Mouse (Mus musculus) left cerebral cortex, postnatal 14 days (tissue): ENCODE results near the gene Cib2. TPM values are rescaled to one million over a fixed set of nuclear protein-coding genes. Genes with fewer than 3 reads are reported as not detected.

Source experiments
- DNase-seq, 2 experiments: peaks; one replicate each; pipeline ENCODE4 v3.0.0; 2021 to 2022; ENCODE audit warnings: low spot score in 2 of 2, mixed read lengths in 1 of 2
- intact Hi-C: fragments of 180-260 bp; cut with DNase I; formaldehyde crosslinking; loops from one replicate; pipeline ENCODE4 v1.15.1; 2025
- total RNA-seq, 2 experiments: library from RNA; stranded (reverse); gene quantifications; 2 replicates each; pipeline ENCODE4 v1.2.3; 2021

Cib2 gene
- total RNA-seq, 2 experiments from 2014 or later: 17.6 to 20.2 TPM

DNA sequence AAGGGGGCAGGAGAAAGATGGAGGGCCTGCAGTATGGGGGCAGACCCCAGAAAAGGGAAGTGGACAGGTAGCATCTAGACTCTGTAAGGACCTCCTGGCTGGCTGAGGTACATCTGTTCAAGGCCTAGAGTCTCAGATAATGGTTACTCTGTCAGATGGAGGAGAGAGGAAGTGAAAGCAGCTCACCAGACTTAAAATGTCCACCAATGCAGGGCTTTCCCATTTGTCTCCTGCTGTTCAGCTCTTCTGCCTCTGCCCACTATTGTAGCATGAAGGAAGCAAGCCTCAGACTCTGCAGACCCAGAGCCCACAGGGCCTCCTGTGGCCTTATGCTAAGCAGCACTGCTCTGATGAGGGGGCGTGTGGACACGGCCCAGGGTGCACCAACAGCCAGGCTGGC, 5.0 kb downstream of the Cib2 start:
- no peak for DNase-seq
- intact Hi-C loops: no loop called here

- intact Hi-C loops: no loop called here
- DNase-seq: peak; percentile 22 to 61
These were observed 7.6 kb downstream of the Cib2 start for GRCm38 (mm10) chr9:54552409-54552808.

- intact Hi-C loops: loop anchor here (5.0 kb wide), 1 partner anchor 112 kb away; no protein-coding TSS in a partner anchor
- DNase-seq: no peak
These were observed 10.6 kb downstream of the Cib2 start for GRCm38 (mm10) chr9:54549433-54549832.

GRCm38 (mm10) chr9:54547536-54547935, 12.5 kb downstream of the Cib2 start:
- intact Hi-C loops: loop anchor here (5.0 kb wide), 1 partner anchor 110 kb away; no protein-coding TSS in a partner anchor
- peak in 1 of 2 experiments; percentile 52 for DNase-seq

GRCm38 (mm10) chr9:54544954-54545315, 15.1 kb downstream of the Cib2 start:
- intact Hi-C loops: loop anchor here (5.0 kb wide), 1 partner anchor 108 kb away; no protein-coding TSS in a partner anchor
- no peak for DNase-seq

- intact Hi-C loops: no loop called here
- no peak for DNase-seq
These were observed 15.6 kb downstream of the Cib2 start for GRCm38 (mm10) chr9:54544212-54544953.

GRCm38 (mm10) chr9:54540801-54541200, 19.2 kb downstream of the Cib2 start:
- intact Hi-C loops: no loop called here
- no peak for DNase-seq

DNA sequence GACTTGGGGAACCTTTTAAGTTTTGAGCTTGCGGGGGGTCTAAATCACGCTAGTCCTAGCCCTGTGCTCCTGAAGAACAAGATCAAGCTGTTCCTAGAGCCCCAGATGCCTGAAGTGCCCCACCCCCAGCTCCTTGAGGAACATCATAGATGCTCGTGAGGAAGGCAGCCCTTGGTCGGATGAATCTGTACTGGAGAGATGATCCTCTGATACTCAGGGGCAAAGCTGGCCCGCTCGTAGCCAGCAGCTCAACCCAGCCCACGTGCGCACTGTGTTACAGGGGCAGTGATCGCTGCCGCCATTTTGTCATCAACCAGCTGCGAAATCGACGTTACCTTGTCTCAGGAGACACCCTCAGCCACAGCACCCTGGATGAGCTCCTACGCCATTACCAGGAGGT, 21.3 kb downstream of the Cib2 start, which contains the start of gene Sh2d7:
Gene Sh2d7, plus strand, starts transcription at position 301 of the 400 bp plus-strand sequence.
- DNase-seq: no peak
- intact Hi-C loops: no loop called here

GRCm38 (mm10) chr9:54538244-54538643, 21.8 kb downstream of the Cib2 start:
- intact Hi-C loops: no loop called here
- DNase-seq: no peak

- no peak for DNase-seq
- intact Hi-C loops: no loop called here
These were observed 22.5 kb downstream of the Cib2 start for GRCm38 (mm10) chr9:54537480-54537879.

DNA sequence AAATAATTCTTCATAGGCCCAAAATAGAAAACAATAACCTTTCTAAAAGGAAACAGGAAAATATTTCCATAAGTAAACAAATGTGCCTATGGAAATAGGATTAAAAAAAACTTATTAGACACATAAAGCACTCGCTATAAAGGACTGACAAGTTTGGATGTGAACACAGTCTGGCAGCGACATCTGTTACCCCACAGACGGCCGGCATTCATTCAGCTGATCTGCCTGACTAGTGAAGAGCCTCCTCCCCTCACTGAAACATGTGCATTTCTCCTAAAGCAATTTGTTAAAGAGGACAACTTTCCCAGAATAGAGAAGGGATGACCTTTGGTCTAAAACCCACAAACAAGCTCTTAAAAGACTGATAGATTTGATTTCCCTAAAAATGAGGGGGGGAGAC, 23.0 kb downstream of the Cib2 start:
- DNase-seq: peak; percentile 55 to 65
- intact Hi-C loops: no loop called here

GRCm38 (mm10) chr9:54536236-54536635, 23.8 kb downstream of the Cib2 start:
- peak in 1 of 2 experiments; percentile 26 for DNase-seq
- intact Hi-C loops: no loop called here

DNA sequence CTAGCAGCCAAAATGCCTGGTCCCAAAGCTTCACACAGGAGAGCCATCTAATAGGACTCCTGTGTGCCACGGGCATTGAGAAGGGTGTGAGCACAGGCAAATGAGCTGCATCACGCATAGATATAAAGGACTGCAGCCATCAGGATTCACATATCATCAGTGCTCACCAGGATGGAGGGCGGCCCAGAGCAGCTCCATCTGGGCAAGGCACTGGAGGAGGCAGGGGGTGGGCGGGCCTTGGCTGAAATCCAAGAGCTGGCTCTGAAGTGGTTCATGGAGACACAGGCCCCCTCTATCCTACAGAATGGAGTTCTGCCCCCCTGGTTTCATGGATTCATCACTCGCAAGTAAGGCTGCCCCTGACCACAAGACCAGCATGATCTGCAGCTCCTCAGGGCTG, 26.0 kb downstream of the Cib2 start:
- DNase-seq: peak; percentile 76 to 90
- intact Hi-C loops: no loop called here

DNA sequence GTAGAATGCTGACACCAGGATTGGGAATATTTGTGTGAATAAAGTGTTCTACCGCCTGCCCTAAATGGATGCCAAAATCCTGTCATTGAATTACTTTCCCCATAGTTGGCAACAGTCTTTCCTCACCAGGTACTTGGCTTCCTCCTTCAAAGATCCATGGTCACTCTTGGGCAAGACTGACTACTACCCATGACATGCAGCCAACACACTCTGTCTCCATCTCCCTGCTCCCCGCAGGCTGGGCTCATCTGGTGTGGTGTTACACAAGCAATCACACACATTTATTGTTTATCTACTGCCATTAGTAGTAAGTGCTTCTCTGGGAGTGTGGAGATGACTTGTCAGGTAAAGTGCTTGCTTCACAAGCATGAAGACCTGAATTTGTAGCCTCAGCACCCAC, 27.1 kb downstream of the Cib2 start:
- no peak for DNase-seq
- intact Hi-C loops: no loop called here

DNA sequence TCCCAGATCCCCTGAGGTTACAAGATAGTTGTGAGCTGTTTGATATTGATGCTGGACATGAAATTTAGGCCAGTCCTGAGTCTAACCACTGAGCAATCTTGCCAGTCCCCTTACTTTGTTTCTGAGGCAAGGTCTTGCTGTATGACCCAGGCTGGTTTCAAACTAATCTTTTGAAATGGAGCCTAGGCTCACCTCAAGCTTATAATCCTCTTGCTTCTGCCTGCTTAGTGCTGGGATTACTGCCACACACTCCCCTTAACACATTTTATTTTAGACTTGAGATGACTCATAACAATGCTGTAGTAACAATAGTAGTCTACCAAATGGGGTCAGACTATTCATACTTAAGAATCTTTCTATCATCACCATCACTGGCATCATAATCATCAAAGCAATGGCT, 28.6 kb downstream of the Cib2 start:
- intact Hi-C loops: no loop called here
- no peak for DNase-seq

DNA sequence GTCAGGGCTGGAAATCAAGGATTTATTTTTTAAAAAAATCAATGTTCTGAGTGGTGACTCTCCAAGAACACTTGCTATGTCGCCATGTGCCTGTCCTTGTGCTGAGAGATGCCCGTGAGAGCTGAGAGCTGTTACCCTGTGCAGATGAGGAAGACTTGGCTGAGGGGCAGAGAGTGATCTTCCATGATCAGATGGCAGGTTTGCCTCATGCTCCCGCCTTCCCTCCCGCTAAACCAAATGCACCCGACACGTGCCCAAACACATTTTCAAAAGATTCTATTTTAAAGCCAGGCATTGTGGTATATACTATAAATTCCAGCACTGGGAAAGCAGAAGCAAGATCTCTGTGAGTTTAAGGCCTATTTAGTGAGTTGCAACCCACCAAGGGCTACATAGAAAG, 29.2 kb downstream of the Cib2 start:
- DNase-seq: peak in 1 of 2 experiments; percentile 49
- intact Hi-C loops: no loop called here

GRCm38 (mm10) chr9:54529950-54530349, 30.1 kb downstream of the Cib2 start:
- no peak for DNase-seq
- intact Hi-C loops: no loop called here

DNA sequence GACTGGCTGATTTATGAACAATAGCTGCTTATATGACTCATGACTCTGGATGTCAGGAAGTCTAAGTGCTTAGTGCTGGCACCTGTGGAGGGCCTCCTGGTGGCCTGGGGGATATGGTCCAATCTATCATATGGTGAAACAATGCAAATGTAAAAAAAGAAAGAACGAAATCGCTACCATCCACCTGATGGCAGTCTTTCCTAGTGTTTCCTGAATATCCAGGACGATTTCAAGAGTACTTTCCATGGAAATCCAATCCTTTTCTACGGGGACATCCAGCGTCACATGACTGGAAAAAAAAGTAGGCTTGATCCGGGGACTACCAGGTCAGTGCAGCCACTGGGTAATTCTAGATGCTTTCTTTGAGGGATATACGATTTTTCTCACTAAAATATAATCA, 32.3 kb downstream of the Cib2 start:
- peak in 1 of 2 experiments; percentile 56 for DNase-seq
- intact Hi-C loops: no loop called here

DNA sequence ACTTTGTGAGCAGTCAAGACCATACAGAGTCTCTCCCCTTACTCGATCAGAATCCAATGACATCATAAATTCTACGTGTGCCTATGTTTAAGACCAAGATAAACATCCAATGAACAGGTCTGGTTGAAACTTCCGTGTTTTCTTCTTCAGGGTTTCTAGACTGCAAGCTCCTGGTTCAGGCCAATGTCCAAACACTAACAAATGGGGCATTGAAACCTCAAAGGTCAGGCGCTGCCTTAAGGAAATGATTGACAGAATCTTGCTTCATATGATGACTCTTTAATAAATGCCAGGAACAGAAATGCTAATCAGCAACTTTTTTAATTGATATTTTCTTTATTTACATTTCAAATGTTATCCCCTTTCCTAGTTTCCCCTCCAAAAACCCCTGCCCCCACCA, 39.7 kb downstream of the Cib2 start:
- no peak for DNase-seq
- intact Hi-C loops: no loop called here

DNA sequence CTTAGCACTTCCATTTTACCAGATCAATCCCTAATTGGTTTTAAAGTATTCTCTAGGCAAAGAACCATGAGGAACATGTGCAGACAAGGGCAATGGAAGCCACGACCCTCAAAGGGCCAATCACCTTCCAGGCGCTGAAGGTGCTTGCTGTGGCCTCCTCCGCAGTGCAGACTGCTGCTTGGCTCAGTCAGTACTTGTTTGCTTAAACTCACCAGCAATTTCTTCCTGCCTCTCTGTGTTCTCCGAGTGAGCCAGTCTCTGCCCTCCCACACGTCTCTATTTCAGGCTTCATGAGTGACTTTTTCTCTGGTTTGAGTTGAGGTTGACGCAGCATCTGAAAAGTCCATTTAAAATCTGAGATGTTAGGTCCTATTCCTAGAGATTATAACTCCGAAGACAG, 41.1 kb downstream of the Cib2 start:
- intact Hi-C loops: no loop called here

DNA sequence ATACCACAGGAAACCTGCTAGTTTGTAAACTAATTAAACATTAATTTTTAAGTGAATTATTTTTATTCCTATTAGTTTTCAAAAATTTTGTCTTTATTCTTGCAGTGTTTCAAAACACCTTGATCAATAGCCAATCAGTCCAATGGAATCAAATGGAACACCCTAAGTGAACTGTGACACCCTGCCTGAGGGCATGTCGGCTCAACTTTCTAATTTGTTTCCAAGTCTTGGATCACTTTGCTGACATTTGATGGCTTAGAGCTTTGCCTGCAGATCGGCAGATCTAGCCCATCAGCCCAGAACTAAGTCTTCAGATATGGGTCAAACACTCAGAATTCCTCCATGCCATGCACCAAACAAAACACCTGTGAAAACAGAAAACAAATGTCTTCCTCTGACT, 44.0 kb downstream of the Cib2 start:
- no peak for DNase-seq
- intact Hi-C loops: no loop called here

More for the DNA sequence above, 41.1 kb downstream of the Cib2 start:
- DNase-seq: peak; percentile 56 to 81
